Mouse (Mus musculus) ES-Bruce4 (cell line): ENCODE results near the gene Gm49027.
A peak's percentile ranks its signal among the peaks of the same experiment; 100 is the strongest.

Experiments
- CTCF ChIP-seq: IDR thresholded peaks from one replicate; pipeline ENCODE4 v1.8.1; 2011; ENCODE audit warnings: low read depth, low read length
- POLR2A ChIP-seq: IDR thresholded peaks from one replicate; pipeline ENCODE4 v1.8.1; 2011; ENCODE audit warnings: low read length; ENCODE audit not compliant: insufficient read depth

GRCm38 (mm10) chr5:123523692-123524392, 1.4 kb downstream of the Gm49027 start, which contains the start of gene Diablo:
- TF ChIP-seq POLR2A = peak; percentile 82
- TF ChIP-seq CTCF = no peak
